20 mouse cellular contexts compared by ENCODE assay signal in genomic region chr12:114932669-114933068, GRCm38 (mm10).
"Had no signal": no experiment of that assay in that cellular context is flagged by ENCODE, and none has a peak within 500 bp of the region (broad histone marks: within the 10 kb centered on the region; RNA-seq: fewer than 3 reads in every experiment).

No protein-coding gene starts in this region.

- H3K4me3 ChIP-seq: intestine, embryonic 15.5 days; kidney, embryonic 15.5 days; left cerebral cortex, adult 2 months; lung, embryonic 15.5 days; midbrain, embryonic 15.5 days; myocyte; neural tube, embryonic 13.5 days; stomach, embryonic 15.5 days had no signal

- H3K27me3 ChIP-seq: intestine, embryonic 15.5 days; kidney, embryonic 15.5 days; lung, embryonic 15.5 days; midbrain, embryonic 15.5 days; neural tube, embryonic 13.5 days; stomach, embryonic 15.5 days had no signal

- ATAC-seq: intestine, embryonic 15.5 days; midbrain, embryonic 15.5 days had no signal

- H3K4me1 ChIP-seq: intestine, embryonic 15.5 days; kidney, embryonic 15.5 days; lung, embryonic 15.5 days; midbrain, embryonic 15.5 days; neural tube, embryonic 13.5 days; stomach, embryonic 15.5 days had no signal

- H3K9ac ChIP-seq: intestine, embryonic 15.5 days; kidney, embryonic 15.5 days; liver, embryonic 14.5 days; lung, embryonic 15.5 days; midbrain, embryonic 15.5 days; neural tube, embryonic 13.5 days; stomach, embryonic 15.5 days had no signal

- H3K9me3 ChIP-seq: intestine, embryonic 15.5 days; lung, embryonic 15.5 days; stomach, embryonic 15.5 days had no signal

- H3K4me2 ChIP-seq: intestine, embryonic 15.5 days; kidney, embryonic 15.5 days; lung, embryonic 15.5 days; midbrain, embryonic 11.5 days; midbrain, embryonic 15.5 days; neural tube, embryonic 13.5 days; stomach, embryonic 15.5 days had no signal

- H3K27ac ChIP-seq: intestine, embryonic 15.5 days; kidney, embryonic 15.5 days; left cerebral cortex, adult 2 months; liver, embryonic 14.5 days; lung, embryonic 15.5 days; midbrain, embryonic 15.5 days; neural tube, embryonic 13.5 days; stomach, embryonic 15.5 days had no signal

- H3K36me3 ChIP-seq: intestine, embryonic 15.5 days; kidney, embryonic 15.5 days; lung, embryonic 15.5 days; midbrain, embryonic 15.5 days; neural tube, embryonic 13.5 days; stomach, embryonic 15.5 days had no signal

- DNase-seq: kidney, adult 11 months; kidney, adult 8-10 months; kidney, postnatal 10 days; kidney, postnatal 36 days; layer of hippocampus, postnatal 36 days; lung, adult 18-20 months; lung, postnatal 10 days; lung, postnatal 4 days; right cerebral cortex, postnatal 4 days; thymus, postnatal 25 days had no signal
